Comparison of ENCODE assay signal across 19 mouse cellular contexts in the genomic region with DNA sequence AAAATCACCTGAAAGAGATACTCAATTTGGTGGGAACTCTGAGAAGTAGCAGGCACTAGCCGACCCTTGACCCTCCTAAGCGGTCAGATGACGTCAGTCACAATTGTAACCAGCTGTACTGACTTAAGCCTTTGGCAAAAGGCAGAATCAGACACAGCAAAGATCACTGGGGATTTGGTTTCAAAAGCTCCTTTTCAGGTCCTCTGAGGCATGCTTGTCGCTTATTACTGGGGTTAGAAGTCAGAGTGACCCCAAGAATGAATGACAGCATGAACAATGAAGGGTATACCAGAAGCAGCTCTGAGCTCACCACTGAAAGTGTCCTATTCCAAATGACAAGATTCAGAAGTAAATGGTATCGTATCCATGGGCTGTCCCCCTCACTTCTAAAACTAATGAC.
DNase-seq lines count a peak whose midpoint lies in the region; ATAC-seq and TF ChIP-seq lines count a peak whose summit lies in the region.
"Had no signal": no experiment of that assay in that cellular context is flagged by ENCODE, and none has a peak within 500 bp of the region (broad histone marks: within the 10 kb centered on the region; RNA-seq: fewer than 3 reads in every experiment).

No protein-coding gene starts in this region.

- no peak overlapping the region for H3K9ac ChIP-seq in hindbrain, embryonic 14.5 days
- H3K9ac ChIP-seq in hindbrain, postnatal 0 days (replicated peaks; ENCODE audit: low read length), result no peak overlapping the region
- H3K9ac ChIP-seq: heart, embryonic 12.5 days; limb, embryonic 15.5 days; liver, embryonic 15.5 days; neural tube, embryonic 12.5 days had no signal

- no peak for ATAC-seq in hindbrain, embryonic 14.5 days (ENCODE audit: low FRiP score)
- no peak for ATAC-seq in hindbrain, postnatal 0 days
- ATAC-seq: forebrain, embryonic 16.5 days; intestine, embryonic 16.5 days had no signal

- no peaks in the 10 kb centered on the region for H3K27me3 ChIP-seq in hindbrain, embryonic 14.5 days (ENCODE audit: control insufficient read depth, insufficient read depth, low read length)
- H3K27me3 ChIP-seq in hindbrain, postnatal 0 days (ENCODE audit: insufficient read depth, low read length), result no peaks in the 10 kb centered on the region
- H3K27me3 ChIP-seq in limb, embryonic 10.5 days (ENCODE audit: low read depth, poor library complexity, severe bottlenecking), result no peaks in the 10 kb centered on the region
- H3K27me3 ChIP-seq: heart, embryonic 12.5 days; limb, embryonic 15.5 days; liver, embryonic 15.5 days; neural tube, embryonic 12.5 days had no signal

- no peaks in the 10 kb centered on the region for H3K36me3 ChIP-seq in hindbrain, embryonic 14.5 days (replicated peaks; ENCODE audit: control insufficient read depth, insufficient read depth)
- no peaks in the 10 kb centered on the region for H3K36me3 ChIP-seq in hindbrain, postnatal 0 days (ENCODE audit: insufficient read depth, low read length)
- no peaks in the 10 kb centered on the region for H3K36me3 ChIP-seq in limb, embryonic 10.5 days
- H3K36me3 ChIP-seq: heart, embryonic 12.5 days; limb, embryonic 15.5 days; liver, embryonic 15.5 days; neural tube, embryonic 12.5 days had no signal

- H3K9me3 ChIP-seq in hindbrain, embryonic 14.5 days (ENCODE audit: control insufficient read depth, low read length), result no peaks in the 10 kb centered on the region
- no peaks in the 10 kb centered on the region for H3K9me3 ChIP-seq in hindbrain, postnatal 0 days (ENCODE audit: low read length)
- H3K9me3 ChIP-seq in limb, embryonic 10.5 days (replicated peaks), result no peaks in the 10 kb centered on the region
- H3K9me3 ChIP-seq: heart, embryonic 12.5 days; limb, embryonic 15.5 days; liver, embryonic 15.5 days; neural tube, embryonic 12.5 days had no signal

- H3K4me3 ChIP-seq in hindbrain, embryonic 14.5 days (replicated peaks; ENCODE audit: low read length), result no peak overlapping the region
- H3K4me3 ChIP-seq in hindbrain, postnatal 0 days (ENCODE audit: low read length), result no peak overlapping the region
- no peak overlapping the region for H3K4me3 ChIP-seq in limb, embryonic 10.5 days
- H3K4me3 ChIP-seq: heart, embryonic 12.5 days; limb, embryonic 15.5 days; liver, embryonic 15.5 days; neural tube, embryonic 12.5 days had no signal

- H3K27ac ChIP-seq in hindbrain, embryonic 14.5 days, result no peak overlapping the region
- H3K27ac ChIP-seq in hindbrain, postnatal 0 days, result no peak overlapping the region
- no peak overlapping the region for H3K27ac ChIP-seq in limb, embryonic 10.5 days
- H3K27ac ChIP-seq: limb, embryonic 15.5 days; liver, embryonic 15.5 days; macrophage; neural tube, embryonic 12.5 days had no signal

- no peaks in the 10 kb centered on the region for H3K4me1 ChIP-seq in hindbrain, embryonic 14.5 days (replicated peaks; ENCODE audit: control insufficient read depth, insufficient read depth, low read length)
- no peaks in the 10 kb centered on the region for H3K4me1 ChIP-seq in hindbrain, postnatal 0 days (ENCODE audit: insufficient read depth, low read length)
- H3K4me1 ChIP-seq in limb, embryonic 10.5 days, result peaks cover 8% of the 10 kb centered on the region; the same call in 1 of the 2 replicates
- H3K4me1 ChIP-seq: limb, embryonic 15.5 days; liver, embryonic 15.5 days; neural tube, embryonic 12.5 days had no signal

- DNase-seq in hindbrain, embryonic 14.5 days (ENCODE audit: low spot score), result peak; percentile 8
- DNase-seq in hindbrain, postnatal 0 days (ENCODE audit: low spot score), result no peak
- peak; percentile 85 for DNase-seq in embryo, embryonic 10.5 days (ENCODE audit: low spot score)
- peak; percentile 52 for DNase-seq in embryo, embryonic 9.5 days (ENCODE audit: extremely low spot score)
- DNase-seq in limb, embryonic 10.5 days (ENCODE audit: low spot score), result peak; percentile 34
- no peak for DNase-seq in left cerebral cortex, adult 11 months (ENCODE audit: low spot score)
- DNase-seq in cerebellum, adult 11 months, result no peak
- DNase-seq: adrenal gland, postnatal 10 days; cerebellum, adult 9-11 months; kidney, postnatal 4 days; right cerebral cortex, adult 18-20 months; thymus, postnatal 14 days had no signal

- WGBS in hindbrain, embryonic 14.5 days, result 11% methylated on average over 5 of the region's 5 CpGs
- 16% methylated on average over 5 of the region's 5 CpGs for WGBS in hindbrain, postnatal 0 days
- WGBS in limb, embryonic 10.5 days, result 32% methylated on average over 5 of the region's 5 CpGs

- H3K4me2 ChIP-seq in hindbrain, embryonic 14.5 days (replicated peaks), result no peak overlapping the region
- no peak overlapping the region for H3K4me2 ChIP-seq in hindbrain, postnatal 0 days (ENCODE audit: low read depth, low read length)
- H3K4me2 ChIP-seq: heart, embryonic 12.5 days; limb, embryonic 15.5 days; liver, embryonic 15.5 days; neural tube, embryonic 12.5 days had no signal

- TF ChIP-seq CTCF in hindbrain, postnatal 0 days (IDR thresholded peaks at IDR 0.05; ENCODE audit: low read depth), result no peak

Comparison
In these comparisons a context has a peak if more than half of its experiments do, and no peak if none do; other contexts are left out.
1. DNase-seq: peak in hindbrain, embryonic 14.5 days (single experiment), embryo, embryonic 10.5 days (single experiment), embryo, embryonic 9.5 days (single experiment) and limb, embryonic 10.5 days (single experiment); none in hindbrain, postnatal 0 days (single experiment), left cerebral cortex, adult 11 months (single experiment) and cerebellum, adult 11 months (single experiment).